Mouse (Mus musculus): Measurements from ENCODE around the gene Tnnt2.

Tnnt2 gene

DNA sequence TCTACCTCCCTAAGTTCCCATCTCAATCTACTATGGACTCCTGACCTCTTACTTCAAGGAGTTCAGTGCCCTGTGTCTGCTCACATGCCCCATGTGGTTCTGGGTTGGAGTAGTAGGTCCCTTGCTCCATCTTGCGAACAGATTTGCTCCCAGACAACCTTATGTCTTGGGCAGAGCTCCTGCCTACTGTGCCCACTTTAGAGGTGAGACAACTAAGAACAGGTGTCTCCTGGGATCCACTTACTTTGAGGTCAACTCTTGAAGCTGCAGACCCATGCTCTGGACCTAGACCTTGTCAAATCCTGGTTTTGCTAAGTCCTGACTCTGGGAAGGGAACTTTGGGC, 19.2 kb downstream of the Tnnt2 start:
- no peak for DNase-seq (ENCODE audit: low spot score in 2 of 2)

GRCm38 (mm10) chr1:135856070-135856469, 19.9 kb downstream of the Tnnt2 start:
- no peak for DNase-seq (ENCODE audit: low spot score in 2 of 2)

DNA sequence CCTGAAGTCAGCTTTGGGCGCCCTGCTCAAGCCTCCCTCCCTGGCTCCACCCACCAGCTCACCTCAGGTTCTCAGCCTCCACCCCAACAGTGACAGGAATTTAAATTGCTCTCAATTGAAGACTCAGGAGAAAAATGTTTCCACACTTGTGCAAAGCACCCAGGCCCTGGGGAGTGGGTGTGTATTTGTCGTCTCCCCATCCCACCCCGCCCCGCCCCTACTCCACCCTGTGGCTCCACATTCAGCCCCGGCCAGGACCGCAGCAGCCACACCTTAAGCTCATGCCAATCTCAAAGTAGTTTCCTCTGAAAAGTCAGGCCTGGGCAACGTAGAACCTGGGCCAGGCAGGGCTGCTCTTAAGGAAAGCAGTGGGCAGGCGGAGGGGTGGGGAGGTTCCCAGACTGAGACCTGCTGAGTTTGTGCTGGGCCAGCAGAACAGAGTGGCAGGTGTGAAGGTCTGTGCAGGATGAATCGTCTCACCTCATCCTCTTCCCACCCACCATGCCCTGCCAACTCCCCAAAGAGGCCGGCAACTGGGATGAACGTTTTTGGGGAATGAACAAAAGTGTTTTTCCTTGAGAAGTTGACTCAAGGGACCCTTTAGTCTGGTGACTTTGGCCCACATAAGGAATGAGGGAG, 21.1 kb downstream of the Tnnt2 start:
- no peak for DNase-seq (ENCODE audit: low spot score in 2 of 2)

GRCm38 (mm10) chr1:135858533-135858932, 22.4 kb downstream of the Tnnt2 start:
- no peak for DNase-seq (ENCODE audit: low spot score in 2 of 2)

GRCm38 (mm10) chr1:135861091-135861490, 24.9 kb downstream of the Tnnt2 start:
- no peak for DNase-seq (ENCODE audit: low spot score in 2 of 2)

DNA sequence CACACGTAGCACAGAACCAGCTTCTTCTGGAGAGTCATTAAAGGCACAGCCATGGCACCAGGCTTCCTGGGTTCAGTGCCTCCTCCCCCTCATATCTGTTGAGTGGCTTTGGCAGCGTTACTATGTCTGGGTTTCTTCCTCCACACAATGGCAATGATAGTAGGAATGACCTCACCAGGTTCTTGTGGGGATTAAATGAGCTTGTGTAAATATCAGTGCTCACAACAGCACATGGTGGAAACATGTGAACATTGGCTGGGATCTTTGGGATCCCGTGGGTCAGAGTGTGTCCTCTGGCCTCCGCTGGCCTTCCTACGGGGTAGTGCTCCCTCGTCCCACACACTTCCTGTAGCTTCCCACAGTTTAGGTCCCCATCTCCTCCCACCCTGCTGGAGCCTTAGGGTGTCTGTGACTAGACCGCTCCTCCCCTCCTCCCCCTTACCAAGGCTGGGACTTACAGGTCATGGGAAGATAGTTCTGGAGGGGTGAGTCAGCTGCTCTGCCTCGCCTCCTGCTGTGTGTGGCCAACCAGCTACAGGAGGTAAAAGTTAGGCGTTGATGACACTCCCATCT, 25.9 kb downstream of the Tnnt2 start:
- no peak for DNase-seq (ENCODE audit: low spot score in 2 of 2)

- no peak for DNase-seq (ENCODE audit: low spot score in 2 of 2)
These were observed 26.4 kb downstream of the Tnnt2 start for GRCm38 (mm10) chr1:135862561-135862960.

GRCm38 (mm10) chr1:135863786-135864335, 27.7 kb downstream of the Tnnt2 start:
- no peak for DNase-seq (ENCODE audit: low spot score in 2 of 2)

DNA sequence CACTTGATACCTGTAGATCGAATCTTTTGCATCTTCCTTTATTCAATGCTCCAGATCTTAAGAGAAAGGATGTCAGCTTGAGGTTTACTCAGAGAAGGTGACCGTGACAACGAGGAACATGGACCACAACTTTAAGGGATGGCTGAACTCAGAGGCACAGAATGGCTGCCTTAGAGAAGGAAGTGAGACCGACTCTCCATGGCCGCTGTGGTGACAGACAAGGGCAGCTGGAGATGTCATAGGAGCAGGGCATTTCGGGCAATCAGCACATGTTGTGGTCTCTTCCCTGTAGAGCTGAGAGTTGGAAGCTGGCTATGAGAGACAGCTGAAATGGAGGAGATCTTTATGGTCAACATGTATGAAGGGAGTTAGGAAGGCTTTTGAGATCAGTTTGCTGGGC, 28.7 kb downstream of the Tnnt2 start:
- DNase-seq (ENCODE audit: low spot score in 2 of 2), result no peak

DNA sequence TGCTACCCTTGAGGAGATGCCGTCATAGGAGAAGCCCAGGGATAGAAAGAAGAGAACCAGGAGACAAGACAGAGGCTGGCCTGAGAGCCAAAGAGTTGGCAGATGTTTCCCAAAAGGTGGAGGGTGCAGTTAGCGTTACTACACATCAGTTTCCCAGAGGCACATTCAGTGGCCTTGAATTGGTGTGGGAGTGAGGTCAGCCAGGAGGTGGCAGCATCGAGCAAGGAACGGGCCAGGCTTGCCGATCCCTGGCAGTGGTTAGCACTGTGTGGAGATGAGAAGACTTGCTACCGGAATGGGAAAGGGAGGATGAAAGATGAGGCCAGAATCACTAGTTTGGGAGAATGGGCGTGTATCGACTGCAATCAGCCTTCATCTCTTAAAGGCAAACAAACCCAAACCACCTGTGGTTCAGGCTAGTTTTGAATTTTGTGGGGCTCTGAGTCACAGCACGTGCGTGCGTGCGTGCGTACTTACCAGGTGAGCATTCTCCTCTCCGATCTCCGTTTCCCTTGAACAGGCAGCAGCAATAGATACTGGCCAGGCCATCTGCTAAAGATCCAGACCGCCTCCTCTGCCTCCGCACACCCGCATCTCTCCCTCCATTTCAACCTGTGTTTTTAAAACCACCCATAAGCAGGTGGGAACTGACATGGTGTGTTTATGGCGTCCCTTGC, 29.5 kb downstream of the Tnnt2 start:
- peak; percentile 76 to 90 for DNase-seq (ENCODE audit: low spot score in 2 of 2)

DNA sequence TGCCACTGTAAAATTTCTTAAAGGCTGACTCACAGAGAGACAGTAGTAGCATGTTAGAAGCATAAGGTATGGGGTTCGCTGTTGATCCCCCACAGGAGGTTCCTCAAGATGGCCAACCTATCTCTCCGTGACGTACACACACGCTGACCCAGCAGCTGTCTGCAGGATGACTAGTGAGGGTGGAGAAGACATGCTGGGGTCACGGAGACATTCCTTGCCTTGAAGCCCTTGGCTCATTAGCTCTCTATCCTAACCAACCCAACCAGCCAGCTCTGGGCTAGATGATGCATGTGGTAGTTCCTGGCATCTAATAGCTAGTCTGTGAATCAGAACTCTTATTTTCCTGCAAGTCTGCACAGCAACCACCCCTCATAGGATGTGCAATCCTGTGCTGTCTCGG, 32.4 kb downstream of the Tnnt2 start:
- no peak for DNase-seq (ENCODE audit: low spot score in 2 of 2)

GRCm38 (mm10) chr1:135872991-135873390, 36.8 kb downstream of the Tnnt2 start:
- DNase-seq (ENCODE audit: low spot score in 2 of 2), result no peak

DNA sequence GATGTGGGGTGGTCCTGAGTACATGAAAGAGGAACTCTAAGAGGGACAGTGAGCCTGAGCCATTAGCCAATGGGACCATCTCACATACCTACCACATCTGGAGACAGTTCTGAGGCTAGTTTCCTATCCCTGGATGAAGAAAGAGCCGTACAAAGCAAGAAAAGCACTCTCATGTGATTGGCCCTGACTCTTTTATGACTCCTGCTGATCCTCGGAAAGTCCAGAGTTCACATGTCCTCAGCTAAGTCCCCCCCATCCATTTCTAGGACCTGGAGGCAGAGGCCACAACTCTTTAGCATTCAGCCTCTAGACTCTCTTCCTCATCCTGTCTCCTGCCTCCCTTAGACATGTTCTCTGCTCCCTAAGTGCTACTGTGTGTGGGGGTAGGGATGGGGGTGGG, 41.1 kb downstream of the Tnnt2 start:
- no peak for DNase-seq (ENCODE audit: low spot score in 2 of 2)

DNA sequence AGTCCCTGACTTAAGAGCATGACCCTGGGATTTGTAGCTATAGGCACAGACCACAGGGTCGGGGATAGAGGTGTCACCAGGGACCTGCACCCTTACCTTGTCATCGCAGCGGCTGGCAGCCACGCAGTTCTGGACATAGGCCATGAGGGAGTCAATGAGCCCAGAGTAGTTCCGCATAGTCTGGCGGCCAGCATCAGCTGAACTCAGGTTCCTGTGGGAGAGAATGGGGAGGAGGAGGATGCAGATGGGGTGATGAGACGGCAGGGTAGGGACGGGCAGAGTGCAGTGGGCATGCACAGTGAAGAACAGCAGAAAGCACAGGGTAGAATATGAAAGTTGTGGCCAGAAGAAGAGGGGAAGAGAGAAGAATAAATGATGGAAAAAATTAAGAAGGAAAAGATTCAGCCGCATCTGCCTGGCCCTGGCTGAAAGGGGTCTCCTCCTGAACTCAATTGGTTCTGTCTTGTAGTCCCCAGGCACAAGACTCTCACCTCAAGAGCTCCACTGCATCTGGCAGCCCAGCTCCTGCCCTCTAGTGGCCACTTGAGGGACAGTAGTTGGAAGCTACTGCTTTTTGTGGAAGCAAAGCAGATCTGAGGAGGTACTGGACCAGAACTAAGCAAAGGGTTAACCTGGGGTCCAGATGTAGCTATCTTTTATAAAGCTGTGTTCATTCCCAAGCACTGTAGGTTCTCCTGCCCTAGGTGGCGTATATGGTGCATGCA, 46.4 kb downstream of the Tnnt2 start:
- peak; percentile 22 to 76 for DNase-seq (ENCODE audit: low spot score in 2 of 2)

GRCm38 (mm10) chr1:135889461-135890185, 53.5 kb downstream of the Tnnt2 start:
- no peak for DNase-seq (ENCODE audit: low spot score in 2 of 2)

- no peak for DNase-seq (ENCODE audit: low spot score in 2 of 2)
These were observed 55.5 kb downstream of the Tnnt2 start for GRCm38 (mm10) chr1:135891424-135892216.

- no peak for DNase-seq (ENCODE audit: low spot score in 2 of 2)
These were observed 56.1 kb downstream of the Tnnt2 start for GRCm38 (mm10) chr1:135892233-135892632.

- no peak for DNase-seq (ENCODE audit: low spot score in 2 of 2)
These were observed 56.6 kb downstream of the Tnnt2 start for GRCm38 (mm10) chr1:135892764-135893163.

GRCm38 (mm10) chr1:135893377-135893776, 57.2 kb downstream of the Tnnt2 start:
- no peak for DNase-seq (ENCODE audit: low spot score in 2 of 2)

GRCm38 (mm10) chr1:135895367-135895766, 59.2 kb downstream of the Tnnt2 start:
- DNase-seq (ENCODE audit: low spot score in 2 of 2), result peak in 1 of 2 experiments; percentile 40

DNA sequence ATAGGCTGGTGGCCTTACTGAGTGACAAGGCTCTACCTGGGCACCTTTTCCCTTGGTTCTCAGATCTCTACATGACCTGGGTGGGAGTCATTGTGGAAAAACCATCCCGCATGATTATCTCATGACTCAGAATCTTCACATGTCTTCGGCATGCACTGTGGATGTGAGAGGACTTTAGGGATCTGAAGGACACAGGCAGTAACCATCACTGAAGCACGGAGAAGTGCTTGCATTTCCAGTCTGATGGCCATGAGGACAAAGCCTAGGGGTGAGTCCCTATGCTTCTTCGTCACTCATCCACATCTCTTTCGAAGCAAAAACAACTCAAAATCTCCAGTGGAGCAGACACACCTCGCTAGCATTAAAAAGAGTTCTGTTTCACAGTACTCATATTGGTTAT, 63.1 kb downstream of the Tnnt2 start:
- no peak for DNase-seq (ENCODE audit: low spot score in 2 of 2)

Data from spleen, postnatal 10 days (tissue).